Mouse (Mus musculus) forebrain, embryonic 10.5 days (tissue): Measurements from ENCODE around the gene Bsg. TPM values are rescaled to one million over a fixed set of nuclear protein-coding genes. Genes with fewer than 3 reads are reported as not detected.

Experiments
- DNase-seq: peaks from one replicate; pipeline ENCODE4 v3.0.0-alpha.2; 2017; ENCODE audit warnings: low spot score; ENCODE audit errors: extremely low spot score
- H3K27ac ChIP-seq: fragments of 300-500 bp; sonication (generic); 2 replicates; pipeline ENCODE4 v1.5.1; 2016; ENCODE audit warnings: mild to moderate bottlenecking
- H3K27me3 ChIP-seq: fragments of 300-500 bp; sonication (generic); 2 replicates; pipeline ENCODE4 v1.6.1; 2016; ENCODE audit warnings: mild to moderate bottlenecking; ENCODE audit not compliant: poor library complexity, severe bottlenecking
- H3K36me3 ChIP-seq: fragments of 300-500 bp; sonication (generic); replicated peaks from 2 replicates; pipeline ENCODE4 v1.6.1; 2016; ENCODE audit warnings: mild to moderate bottlenecking, moderate library complexity
- H3K4me1 ChIP-seq: fragments of 300-500 bp; sonication (generic); 2 replicates; pipeline ENCODE4 v1.6.1; 2016
- H3K4me3 ChIP-seq: fragments of 300-500 bp; sonication (generic); 2 replicates; pipeline ENCODE4 v1.5.1; 2016; ENCODE audit warnings: mild to moderate bottlenecking, moderate library complexity
- H3K9me3 ChIP-seq: fragments of 300-500 bp; sonication (generic); 2 replicates; pipeline ENCODE4 v1.6.1; 2016; ENCODE audit warnings: mild to moderate bottlenecking, moderate library complexity
- WGBS: fragments of 180-500 bp; shearing (Covaris S2); methylation state at CpG from one replicate; pipeline ENCODE4 v1.1.7; 2016; 5-methylcytosine and 5-hydroxymethylcytosine counted together
- polyA plus RNA-seq: library from polyadenylated mRNA; unstranded; fragments of >200 nt; fragmentation: Nextera tagmentation; extraction: Ambion mirVana; gene quantifications from 2 replicates; pipeline ENCODE4 v1.2.1, GENCODE M21; 2016

The Bsg gene
- 598 and 623 TPM in 2 replicates for polyA plus RNA-seq

- Histone ChIP-seq H3K9me3 (no peaks in the 10 kb centered on the region), H3K27me3 (no peaks in the 10 kb centered on the region), H3K4me3 (peak within 1 kb of the TSS; percentile 86), H3K36me3 (peaks cover 34% of the 10 kb centered on the region), H3K27ac (peak within 1 kb of the TSS; percentile 98), H3K4me1 (peaks cover 61% of the 10 kb centered on the region)
- DNase-seq, result peak; percentile 98
- WGBS, result under 1% methylated on average over 65 of the region's 65 CpGs
Measured at GRCm38 (mm10) chr10:79704065-79704969, at the start of gene Bsg. TSS of gene Bsg (plus strand) at chr10:79704491.

- peak; percentile 61 for DNase-seq
- Histone ChIP-seq H3K4me1 (peaks cover 11% of the 10 kb centered on the region), H3K4me3 (no peak overlapping the region), H3K9me3 (no peaks in the 10 kb centered on the region), H3K36me3 (no peaks in the 10 kb centered on the region), H3K27ac (no peak overlapping the region), H3K27me3 (peaks cover 7% of the 10 kb centered on the region; the same call in 1 of the 2 replicates)
- 44% methylated on average over 1 of the region's 1 CpGs for WGBS
Measured at GRCm38 (mm10) chr10:79654946-79655395, 49.3 kb upstream of the Bsg start.

- Histone ChIP-seq H3K27me3 (no peaks in the 10 kb centered on the region), H3K27ac (no peak overlapping the region), H3K9me3 (no peaks in the 10 kb centered on the region), H3K4me1 (peaks cover 18% of the 10 kb centered on the region), H3K4me3 (no peak overlapping the region), H3K36me3 (no peaks in the 10 kb centered on the region)
- WGBS, result 14% methylated on average over 4 of the region's 4 CpGs
- DNase-seq, result no peak
Measured at GRCm38 (mm10) chr10:79658829-79659228, 45.5 kb upstream of the Bsg start.

GRCm38 (mm10) chr10:79660298-79660697 lies 44.0 kb upstream of the Bsg start:
- H3K27me3 ChIP-seq, result no peaks in the 10 kb centered on the region

GRCm38 (mm10) chr10:79661861-79662260 lies 42.4 kb upstream of the Bsg start:
- Histone ChIP-seq H3K27me3 (no peaks in the 10 kb centered on the region), H3K4me3 (no peak overlapping the region), H3K4me1 (peaks cover 17% of the 10 kb centered on the region), H3K9me3 (no peaks in the 10 kb centered on the region), H3K27ac (peak overlapping the region; percentile 58; the same call in 1 of the 2 replicates), H3K36me3 (no peaks in the 10 kb centered on the region)
- 52% methylated on average over 3 of the region's 3 CpGs for WGBS
- DNase-seq, result no peak

More at GRCm38 (mm10) chr10:79660298-79660697, 44.0 kb upstream of the Bsg start:
- Histone ChIP-seq H3K9me3 (no peaks in the 10 kb centered on the region), H3K4me3 (no peak overlapping the region), H3K4me1 (peaks cover 19% of the 10 kb centered on the region), H3K27ac (no peak overlapping the region), H3K36me3 (no peaks in the 10 kb centered on the region)
- 86% methylated on average over 2 of the region's 2 CpGs for WGBS
- DNase-seq, result no peak

GRCm38 (mm10) chr10:79664131-79664665 lies 40.1 kb upstream of the Bsg start, which contains the start of gene Madcam1:
TSS of gene Madcam1 (plus strand) at chr10:79664559.
- no peaks in the 10 kb centered on the region for H3K36me3 ChIP-seq
- no peaks in the 10 kb centered on the region for H3K9me3 ChIP-seq
- 10% methylated on average over 13 of the region's 13 CpGs for WGBS
- H3K4me1 ChIP-seq, result peaks cover 24% of the 10 kb centered on the region
- peak; percentile 86 for DNase-seq
- peak within 1 kb of the TSS; percentile 0; the same call in 1 of the 2 replicates for H3K4me3 ChIP-seq
- 0 out of 2 replicates have a peak within 1 kb of the TSS, but pooled peaks have one; percentile 35 for H3K27ac ChIP-seq
- no peaks in the 10 kb centered on the region for H3K27me3 ChIP-seq

- no peak for DNase-seq
- Histone ChIP-seq H3K27ac (no peak overlapping the region), H3K27me3 (no peaks in the 10 kb centered on the region), H3K4me3 (no peak overlapping the region), H3K9me3 (no peaks in the 10 kb centered on the region), H3K4me1 (peaks cover 25% of the 10 kb centered on the region), H3K36me3 (no peaks in the 10 kb centered on the region)
- 89% methylated on average over 8 of the region's 8 CpGs for WGBS
Measured at GRCm38 (mm10) chr10:79665051-79665450, 39.2 kb upstream of the Bsg start.

- H3K36me3 ChIP-seq, result no peaks in the 10 kb centered on the region
- WGBS, result 78% methylated on average over 9 of the region's 9 CpGs
Measured at GRCm38 (mm10) chr10:79666493-79666892, 37.8 kb upstream of the Bsg start.

GRCm38 (mm10) chr10:79668076-79668475 lies 36.2 kb upstream of the Bsg start:
- peaks cover 40% of the 10 kb centered on the region for H3K4me1 ChIP-seq
- WGBS, result 85% methylated on average over 5 of the region's 5 CpGs
- peak overlapping the region; percentile 97 for H3K27ac ChIP-seq
- H3K4me3 ChIP-seq, result peak overlapping the region; percentile 93; the same call in 1 of the 2 replicates
- no peaks in the 10 kb centered on the region for H3K27me3 ChIP-seq
- no peak for DNase-seq
- peaks cover 14% of the 10 kb centered on the region for H3K36me3 ChIP-seq
- H3K9me3 ChIP-seq, result no peaks in the 10 kb centered on the region

More at GRCm38 (mm10) chr10:79666493-79666892, 37.8 kb upstream of the Bsg start:
- no peak for DNase-seq
- Histone ChIP-seq H3K27ac (no peak overlapping the region), H3K4me3 (no peak overlapping the region), H3K27me3 (no peaks in the 10 kb centered on the region), H3K4me1 (peaks cover 39% of the 10 kb centered on the region), H3K9me3 (no peaks in the 10 kb centered on the region)

- Histone ChIP-seq H3K4me1 (peaks cover 37% of the 10 kb centered on the region), H3K4me3 (peak within 1 kb of the TSS; percentile 93), H3K9me3 (no peaks in the 10 kb centered on the region), H3K27me3 (no peaks in the 10 kb centered on the region), H3K36me3 (peaks cover 23% of the 10 kb centered on the region), H3K27ac (peak within 1 kb of the TSS; percentile 97)
- under 1% methylated on average over 45 of the region's 45 CpGs for WGBS
- DNase-seq, result peak; percentile 91
Measured at GRCm38 (mm10) chr10:79668771-79669575, 35.3 kb upstream of the Bsg start, which contains the start of gene Tpgs1. TSS of gene Tpgs1 (plus strand) at chr10:79669369.

GRCm38 (mm10) chr10:79669576-79670057 lies 34.7 kb upstream of the Bsg start:
- DNase-seq, result peak; percentile 86
- WGBS, result under 1% methylated on average over 47 of the region's 47 CpGs
- H3K4me1 ChIP-seq, result peaks cover 31% of the 10 kb centered on the region

More at GRCm38 (mm10) chr10:79669576-79670057, 34.7 kb upstream of the Bsg start:
- Histone ChIP-seq H3K27ac (peak overlapping the region; percentile 97), H3K9me3 (no peaks in the 10 kb centered on the region), H3K27me3 (no peaks in the 10 kb centered on the region), H3K4me3 (peak overlapping the region; percentile 93), H3K36me3 (peaks cover 30% of the 10 kb centered on the region)
